Mouse (Mus musculus) heart, adult 9 months (tissue): Measurements from ENCODE around the gene Olfr1046.
"Not testable (repeated sequence)": the region's sequence is repeated elsewhere in the genome, so short reads cannot be mapped to it uniquely, and the experiment has no call there.

Source experiments
- DNase-seq, 2 experiments: peaks; one replicate each; pipeline ENCODE4 v3.0.0; 2022; ENCODE audit warnings: low spot score in 2 of 2

Gene Olfr1046

GRCm38 (mm10) chr2:86219214-86219613, at the start of gene Olfr1046:
Gene Olfr1046 (minus strand): TSS chr2:86219314.
- no peak for DNase-seq

- DNase-seq = not testable (repeated sequence)
Measured at GRCm38 (mm10) chr2:86258228-86258627, 39.1 kb upstream of the Olfr1046 start, which contains the start of gene Olfr1049. Gene Olfr1049 (minus strand): TSS chr2:86258328.

GRCm38 (mm10) chr2:86240189-86240588, 21.1 kb upstream of the Olfr1046 start, which contains the start of gene Olfr1048:
Gene Olfr1048 (minus strand): TSS chr2:86240289.
- no peak for DNase-seq

- no peak for DNase-seq
Measured at GRCm38 (mm10) chr2:86231301-86231700, 12.2 kb upstream of the Olfr1046 start, which contains the start of gene Olfr1047. Gene Olfr1047 (minus strand): TSS chr2:86231401.

- no peak for DNase-seq
Measured at GRCm38 (mm10) chr2:86202909-86203308, 16.2 kb downstream of the Olfr1046 start, which contains the start of gene Olfr1045. Gene Olfr1045 (minus strand): TSS chr2:86203009.

GRCm38 (mm10) chr2:86195863-86196262, 23.3 kb downstream of the Olfr1046 start:
- DNase-seq = no peak

GRCm38 (mm10) chr2:86185583-86185982, 33.5 kb downstream of the Olfr1046 start, which contains the start of gene Olfr52:
Gene Olfr52 (minus strand): TSS chr2:86185683.
- DNase-seq = no peak

- no peak for DNase-seq
Measured at GRCm38 (mm10) chr2:86179950-86180349, 39.2 kb downstream of the Olfr1046 start.

GRCm38 (mm10) chr2:86177720-86178119, 41.4 kb downstream of the Olfr1046 start, which contains the start of gene Olfr1044:
Gene Olfr1044 (minus strand): TSS chr2:86177820.
- DNase-seq = no peak

- DNase-seq = not testable (repeated sequence)
Measured at GRCm38 (mm10) chr2:86175422-86175821, 43.7 kb downstream of the Olfr1046 start.

GRCm38 (mm10) chr2:86167422-86167821, 51.7 kb downstream of the Olfr1046 start, which contains the start of gene Olfr1043:
Gene Olfr1043 (minus strand): TSS chr2:86167522.
- DNase-seq = no peak
